In the genomic region with DNA sequence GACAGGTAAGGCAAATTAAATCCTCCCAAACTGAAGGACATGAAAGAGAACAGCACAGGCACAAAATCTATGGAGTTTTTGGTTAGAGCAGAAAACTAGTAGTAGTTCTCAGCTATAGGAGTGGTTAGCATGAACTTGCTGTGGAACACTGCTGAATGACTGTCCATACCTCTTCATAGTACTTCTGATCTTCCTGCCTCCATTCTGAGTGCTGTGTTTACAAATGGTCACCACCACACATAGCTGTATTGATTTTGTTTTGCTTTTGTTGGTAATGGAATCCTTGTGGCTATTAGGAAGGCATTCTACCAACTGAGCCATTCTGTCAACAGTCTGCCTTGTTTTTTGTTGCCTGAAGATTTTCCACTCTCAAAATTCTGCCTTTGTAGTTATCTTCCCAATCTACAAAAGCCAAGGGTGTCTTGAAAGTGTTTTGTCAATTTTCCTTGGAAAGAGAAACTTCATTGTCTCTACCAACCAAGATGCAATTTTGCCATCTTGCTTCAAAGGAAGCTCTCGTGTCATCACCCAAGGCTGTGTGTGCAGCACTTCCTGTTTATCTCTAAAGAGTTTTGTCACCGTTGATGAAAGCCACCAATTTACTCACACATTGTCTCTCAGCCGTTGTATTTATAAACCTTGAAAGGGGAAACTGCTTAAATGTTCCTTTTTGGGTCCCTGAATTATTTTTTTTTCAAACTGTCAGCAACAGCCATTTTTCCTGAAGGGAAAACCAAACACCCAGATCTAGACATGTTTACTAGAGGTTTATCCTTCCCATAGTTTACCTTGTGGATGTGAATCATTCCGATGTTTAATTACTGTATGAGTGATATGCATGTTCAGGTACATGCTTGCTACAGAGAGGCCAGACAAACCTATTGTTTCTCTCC, we compare ENCODE assay signal across 11 mouse cellular contexts. TPM values are rescaled to one million over a fixed set of nuclear protein-coding genes. Genes with fewer than 3 reads are reported as not detected.
A peak's percentile ranks its signal among the peaks of the same experiment; 100 is the strongest.
DNase-seq lines count a peak whose midpoint lies in the region; ATAC-seq and TF ChIP-seq lines count a peak whose summit lies in the region.
"Had no signal": no experiment of that assay in that cellular context is flagged by ENCODE, and none has a peak within 500 bp of the region (broad histone marks: within the 10 kb centered on the region; RNA-seq: fewer than 3 reads in every experiment).

No protein-coding gene starts in this region.

- no peak overlapping the region for H3K4me3 ChIP-seq in gastrocnemius, adult 2 months

- intact Hi-C loops in gastrocnemius, adult 2 months (cut with DNase I) = no loop called here

- TF ChIP-seq CTCF in gastrocnemius, adult 2 months (IDR thresholded peaks at IDR 0.05) = no peak

- no peak overlapping the region for H3K27ac ChIP-seq in gastrocnemius, adult 2 months
- H3K27ac ChIP-seq: liver, embryonic 14.5 days had no signal

- peak; percentile 77 for ATAC-seq in granulocyte monocyte progenitor cell, adult 5-6 weeks (replicated peaks; ENCODE audit: poor library complexity, severe bottlenecking)
- ATAC-seq in monocyte, adult 5-6 weeks (replicated peaks; ENCODE audit: insufficient number of reproducible peaks, low FRiP score, low TSS enrichment, poor library complexity, severe bottlenecking) = peak; percentile 85
- no peak for ATAC-seq in cerebellum, adult (ENCODE audit: insufficient number of reproducible peaks, low FRiP score, low TSS enrichment)
- ATAC-seq: forebrain, postnatal 0 days had no signal

- DNase-seq in 416B (ENCODE audit: low read depth) = peak; percentile 77
- DNase-seq in CD4-positive, CD25-positive, alpha-beta regulatory T cell, adult 2 months (ENCODE audit: low read depth, low spot score) = peak; percentile 73
- DNase-seq in layer of hippocampus, adult 8-10 months (ENCODE audit: low spot score in 2 of 2) = no peak
- DNase-seq in gastrocnemius, adult 2 months = no peak
- DNase-seq: cerebellum, adult 9-11 months; forebrain, postnatal 0 days; kidney, adult 8-10 months had no signal

RNA-seq across cellular contexts. Expression of a gene that starts 15.0 kb away (rescaled TPM):
- total RNA-seq in granulocyte monocyte progenitor cell, adult 5-6 weeks (2014; fragmentation: Nextera tagmentation) = 715 and 728 TPM in 2 replicates
- 917 and 958 TPM in 2 replicates for total RNA-seq in granulocyte monocyte progenitor cell, adult 5-6 weeks (2017)
- 271 to 340 TPM (median 288 TPM) in 3 replicates for total RNA-seq in monocyte, adult 5-6 weeks (2017)
- total RNA-seq in layer of hippocampus, adult 8-10 months (2022) = 100 to 1,000 TPM; 138 to 171 (median 146) TPM
- 100 to 1,000 TPM; 102 to 105 TPM for total RNA-seq in gastrocnemius, adult 2 months (2021)

RNA-seq across cellular contexts. Expression of a gene that starts 41.6 kb away (rescaled TPM):
- total RNA-seq in granulocyte monocyte progenitor cell, adult 5-6 weeks (2014; fragmentation: Nextera tagmentation) = 1.0 and 3.9 TPM in 2 replicates
- total RNA-seq in granulocyte monocyte progenitor cell, adult 5-6 weeks (2017) = 0.30 and 0.98 TPM in 2 replicates
- 1.9 to 10.4 TPM (median 2.5 TPM) in 3 replicates for total RNA-seq in monocyte, adult 5-6 weeks (2017)
- total RNA-seq in layer of hippocampus, adult 8-10 months (2022) = 1 to 10 TPM in 2 of 4 experiments, under 1 TPM in 2; 0.63 to 2.1 (median 1.1) TPM
- not detected for total RNA-seq in gastrocnemius, adult 2 months (2021)

Comparison
In these comparisons a context has a peak if more than half of its experiments do, and no peak if none do; other contexts are left out.
1. DNase-seq: peak in 416B (single experiment) and CD4-positive, CD25-positive, alpha-beta regulatory T cell, adult 2 months (single experiment); none in layer of hippocampus, adult 8-10 months (0 of 2) and gastrocnemius, adult 2 months (single experiment).